Mouse (Mus musculus) intestine, embryonic 16.5 days (tissue): ENCODE measurements around the gene Tas1r3. TPM values are rescaled to one million over a fixed set of nuclear protein-coding genes. Genes with fewer than 3 reads are reported as not detected.

ENCODE experiments used
- ATAC-seq: fragments of 200-750 bp; cut with Nextera tagmentation; 2 replicates; pipeline ENCODE4 v1.8.0; 2017; ENCODE audit warnings: moderate TSS enrichment, moderate library complexity
- H3K27ac ChIP-seq: fragments of 300-500 bp; sonication (generic); 2 replicates; pipeline ENCODE4 v1.5.1; 2014; ENCODE audit warnings: mild to moderate bottlenecking, low read length
- H3K27me3 ChIP-seq: fragments of 300-500 bp; sonication (generic); replicated peaks from 2 replicates; pipeline ENCODE4 v1.6.1; 2014; ENCODE audit warnings: low read length, control low read depth, mixed read lengths; ENCODE audit not compliant: control insufficient read depth, insufficient read depth
- H3K36me3 ChIP-seq: fragments of 300-500 bp; sonication (generic); 2 replicates; pipeline ENCODE4 v1.6.1; 2014; ENCODE audit warnings: low read length, control low read depth; ENCODE audit not compliant: control insufficient read depth, insufficient read depth
- H3K4me1 ChIP-seq: fragments of 300-500 bp; sonication (generic); 2 replicates; pipeline ENCODE4 v1.6.1; 2014; ENCODE audit warnings: low read length, control low read depth, mixed read lengths; ENCODE audit not compliant: control insufficient read depth, insufficient read depth
- H3K4me2 ChIP-seq: fragments of 300-500 bp; sonication (generic); 2 replicates; pipeline ENCODE4 v1.6.1; 2014; ENCODE audit warnings: low read depth, low read length, control low read depth
- H3K4me3 ChIP-seq: fragments of 300-500 bp; sonication (generic); 2 replicates; pipeline ENCODE4 v1.5.1; 2014; ENCODE audit warnings: mild to moderate bottlenecking, low read length
- H3K9ac ChIP-seq: fragments of 300-500 bp; sonication (generic); 2 replicates; pipeline ENCODE4 v1.6.1; 2014; ENCODE audit warnings: low read depth, low read length
- H3K9me3 ChIP-seq: fragments of 300-500 bp; sonication (generic); 2 replicates; pipeline ENCODE4 v1.6.1; 2016; ENCODE audit warnings: low read length, control low read depth; ENCODE audit not compliant: control insufficient read depth
- WGBS: fragments of 180-500 bp; shearing (Covaris S2); extraction: QIAGEN DNeasy Blood & Tissue Kit; methylation state at CpG from one replicate; pipeline ENCODE4 v1.1.7; 2014; 5-methylcytosine and 5-hydroxymethylcytosine counted together
- polyA plus RNA-seq: library from polyadenylated mRNA; unstranded; fragments of >200 nt; fragmentation: Nextera tagmentation; extraction: Ambion mirVana; gene quantifications from 2 replicates; pipeline ENCODE4 v1.2.1, GENCODE M21; 2015

The Tas1r3 gene
- polyA plus RNA-seq, 1 experiment from 2014 or later = 0.32 TPM

GRCm38 (mm10) chr4:155891551-155892001 lies 28.4 kb upstream of the Tas1r3 start, which contains the start of the genes Pusl1 and Acap3:
Gene Pusl1, minus strand, starts transcription at chr4:155891781.
Gene Acap3, plus strand, starts transcription at chr4:155891822.
- H3K4me2 ChIP-seq = peak within 1 kb of the TSS; percentile 96
- peak within 1 kb of the TSS; percentile 96 for H3K9ac ChIP-seq
- peaks cover 33% of the 10 kb centered on the region for H3K4me1 ChIP-seq
- H3K9me3 ChIP-seq = no peaks in the 10 kb centered on the region
- peaks cover 12% of the 10 kb centered on the region for H3K36me3 ChIP-seq
- WGBS = under 1% methylated on average over 52 of the region's 52 CpGs
- H3K4me3 ChIP-seq = peak within 1 kb of the TSS; percentile 95
- peak; percentile 90 for ATAC-seq
- no peaks in the 10 kb centered on the region for H3K27me3 ChIP-seq
- H3K27ac ChIP-seq = peak within 1 kb of the TSS; percentile 99

- peak; percentile 5; the same call in 1 of the 2 replicates for ATAC-seq
- H3K4me1 ChIP-seq = peaks cover 33% of the 10 kb centered on the region
- peaks cover 14% of the 10 kb centered on the region for H3K36me3 ChIP-seq
- peak overlapping the region; percentile 96 for H3K9ac ChIP-seq
- no peaks in the 10 kb centered on the region for H3K27me3 ChIP-seq
- H3K9me3 ChIP-seq = no peaks in the 10 kb centered on the region
- WGBS = 0% methylated on average over 34 of the region's 34 CpGs
- H3K27ac ChIP-seq = peak overlapping the region; percentile 18; the same call in 1 of the 2 replicates
- H3K4me3 ChIP-seq = peak overlapping the region; percentile 95
- H3K4me2 ChIP-seq = peak overlapping the region; percentile 96
These were observed 27.9 kb upstream of the Tas1r3 start for GRCm38 (mm10) chr4:155891011-155891471.

GRCm38 (mm10) chr4:155889316-155889715 lies 26.2 kb upstream of the Tas1r3 start:
- H3K9me3 ChIP-seq = no peaks in the 10 kb centered on the region
- H3K9ac ChIP-seq = no peak overlapping the region
- H3K4me2 ChIP-seq = no peak overlapping the region
- ATAC-seq = no peak
- no peak overlapping the region for H3K4me3 ChIP-seq
- H3K27me3 ChIP-seq = no peaks in the 10 kb centered on the region
- 85% methylated on average over 5 of the region's 5 CpGs for WGBS
- peaks cover 27% of the 10 kb centered on the region for H3K4me1 ChIP-seq
- no peak overlapping the region for H3K27ac ChIP-seq
- H3K36me3 ChIP-seq = peaks cover 22% of the 10 kb centered on the region

- Histone ChIP-seq H3K9me3 (no peaks in the 10 kb centered on the region), H3K9ac (no peak overlapping the region), H3K4me3 (no peak overlapping the region), H3K4me2 (no peak overlapping the region), H3K36me3 (peaks cover 22% of the 10 kb centered on the region), H3K4me1 (peaks cover 16% of the 10 kb centered on the region), H3K27me3 (no peaks in the 10 kb centered on the region), H3K27ac (no peak overlapping the region)
- no peak for ATAC-seq
- 94% methylated on average over 9 of the region's 9 CpGs for WGBS
These were observed 25.0 kb upstream of the Tas1r3 start for GRCm38 (mm10) chr4:155888181-155888580.

GRCm38 (mm10) chr4:155887674-155888073 lies 24.5 kb upstream of the Tas1r3 start:
- no peak for ATAC-seq
- Histone ChIP-seq H3K36me3 (peaks cover 22% of the 10 kb centered on the region), H3K9ac (no peak overlapping the region), H3K27me3 (no peaks in the 10 kb centered on the region), H3K4me2 (no peak overlapping the region), H3K4me3 (no peak overlapping the region), H3K4me1 (peaks cover 11% of the 10 kb centered on the region), H3K9me3 (no peaks in the 10 kb centered on the region), H3K27ac (no peak overlapping the region)
- 88% methylated on average over 10 of the region's 10 CpGs for WGBS

GRCm38 (mm10) chr4:155886330-155886729 lies 23.2 kb upstream of the Tas1r3 start:
- H3K4me2 ChIP-seq = no peak overlapping the region
- 93% methylated on average over 5 of the region's 5 CpGs for WGBS
- no peak overlapping the region for H3K9ac ChIP-seq
- H3K36me3 ChIP-seq = peaks cover 22% of the 10 kb centered on the region
- no peaks in the 10 kb centered on the region for H3K9me3 ChIP-seq
- H3K27ac ChIP-seq = no peak overlapping the region
- peaks cover 10% of the 10 kb centered on the region for H3K4me1 ChIP-seq
- H3K27me3 ChIP-seq = no peaks in the 10 kb centered on the region
- H3K4me3 ChIP-seq = no peak overlapping the region
- ATAC-seq = no peak

- no peak overlapping the region for H3K4me2 ChIP-seq
- H3K9ac ChIP-seq = no peak overlapping the region
- H3K4me3 ChIP-seq = no peak overlapping the region
- WGBS = 73% methylated on average over 3 of the region's 3 CpGs
- no peak overlapping the region for H3K27ac ChIP-seq
- H3K9me3 ChIP-seq = no peaks in the 10 kb centered on the region
- H3K4me1 ChIP-seq = no peaks in the 10 kb centered on the region
- peaks cover 25% of the 10 kb centered on the region for H3K36me3 ChIP-seq
- no peaks in the 10 kb centered on the region for H3K27me3 ChIP-seq
- no peak for ATAC-seq
These were observed 20.4 kb upstream of the Tas1r3 start for GRCm38 (mm10) chr4:155883587-155883986.

GRCm38 (mm10) chr4:155871404-155871803 lies 8.2 kb upstream of the Tas1r3 start:
- 81% methylated on average over 7 of the region's 7 CpGs for whole genome bisulfite sequencing
- Histone ChIP-seq H3K36me3 (0 out of 2 replicates have a peak, but pooled peaks cover 1% of the 10 kb centered on the region), H3K9me3 (no peaks in the 10 kb centered on the region)

GRCm38 (mm10) chr4:155869317-155870033 lies 6.3 kb upstream of the Tas1r3 start, which contains the start of the genes Cptp and Ints11:
Gene Cptp, minus strand, starts transcription at chr4:155869440.
Gene Ints11, plus strand, starts transcription at chr4:155869546.
- no peaks in the 10 kb centered on the region for H3K27me3 ChIP-seq
- peaks cover 18% of the 10 kb centered on the region for H3K4me1 ChIP-seq
- H3K4me2 ChIP-seq = peak within 1 kb of the TSS; percentile 82
- peak within 1 kb of the TSS; percentile 74 for H3K4me3 ChIP-seq
- peak; percentile 99 for ATAC-seq
- H3K9ac ChIP-seq = peak within 1 kb of the TSS; percentile 83
- H3K36me3 ChIP-seq = peaks cover 3% of the 10 kb centered on the region; the same call in 1 of the 2 replicates
- H3K9me3 ChIP-seq = no peaks in the 10 kb centered on the region
- WGBS = under 1% methylated on average over 63 of the region's 63 CpGs
- peak within 1 kb of the TSS; percentile 45; the same call in 1 of the 2 replicates for H3K27ac ChIP-seq

More at GRCm38 (mm10) chr4:155871404-155871803, 8.2 kb upstream of the Tas1r3 start:
- H3K9ac ChIP-seq = no peak overlapping the region
- peaks cover 18% of the 10 kb centered on the region for H3K4me1 ChIP-seq
- ATAC-seq = no peak
- no peak overlapping the region for H3K4me2 ChIP-seq
- H3K4me3 ChIP-seq = no peak overlapping the region
- H3K27ac ChIP-seq = no peak overlapping the region
- H3K27me3 ChIP-seq = no peaks in the 10 kb centered on the region
